Mouse (Mus musculus) G1E (cell line): ENCODE measurements around the gene Cacnb1. TPM values are rescaled to one million over a fixed set of nuclear protein-coding genes. Genes with fewer than 3 reads are reported as not detected.

Experiments used
- ATAC-seq: 2 replicates; pipeline ENCODE4 v1.8.0; 2016; ENCODE audit warnings: mild to moderate bottlenecking; ENCODE audit not compliant: insufficient number of reproducible peaks, poor library complexity, low FRiP score, severe bottlenecking; ENCODE audit errors: extremely low read depth
- DNase-seq: peaks from one replicate; pipeline ENCODE4 v3.0.0; 2012; ENCODE audit warnings: low spot score
- H3K27me3 ChIP-seq: 2 replicates; pipeline ENCODE4 v1.6.1; 2012; ENCODE audit warnings: mild to moderate bottlenecking, low read length, inconsistent platforms; ENCODE audit not compliant: insufficient read depth
- H3K36me3 ChIP-seq: replicated peaks from 2 replicates; pipeline ENCODE3; 2012; ENCODE audit warnings: mild to moderate bottlenecking, inconsistent platforms
- H3K4me1 ChIP-seq: 2 replicates; pipeline ENCODE4 v1.6.1; 2012; ENCODE audit warnings: low read depth, low read length, inconsistent platforms, mixed read lengths; ENCODE audit not compliant: insufficient read depth
- H3K4me3 ChIP-seq: 2 replicates; pipeline ENCODE4 v1.5.1; 2012; ENCODE audit warnings: low read depth, mild to moderate bottlenecking, inconsistent platforms, low read length, moderate library complexity, mixed read lengths
- H3K9me3 ChIP-seq: replicated peaks from 2 replicates; pipeline ENCODE4 v1.6.1; 2012; ENCODE audit warnings: inconsistent platforms
- CTCF ChIP-seq: IDR thresholded peaks from 2 replicates; pipeline ENCODE4 v1.5.1; 2012; ENCODE audit warnings: low read depth, low read length, inconsistent platforms, mixed read lengths
- GATA1 ChIP-seq: IDR thresholded peaks from 2 replicates; pipeline ENCODE4 v1.6.1; 2012; ENCODE audit warnings: borderline replicate concordance, low read length, inconsistent platforms, mixed read lengths
- GATA2 ChIP-seq: IDR thresholded peaks from 2 replicates; pipeline ENCODE4 v1.6.1; 2012; ENCODE audit warnings: low read depth, low read length, inconsistent platforms, borderline replicate concordance
- POLR2AphosphoS5 ChIP-seq: IDR thresholded peaks from 2 replicates; pipeline ENCODE4 v1.6.1; 2012; ENCODE audit warnings: low read depth, low read length, inconsistent platforms; ENCODE audit not compliant: insufficient replicate concordance
- TAL1 ChIP-seq: conservative IDR thresholded peaks from 2 replicates; pipeline ENCODE4 v1.6.1; 2012; ENCODE audit warnings: low read depth, low read length, inconsistent platforms, mixed read lengths
- polyA plus RNA-seq: library from polyadenylated mRNA; stranded (reverse); fragments of >175 nt; gene quantifications from 2 replicates; pipeline ENCODE4 v1.2.3, GENCODE M21; 2012
- total RNA-seq, 2 experiments: library from RNA; stranded (forward) in 1 of 2; stranded (reverse) in 1 of 2; fragments of 200-1000 nt in 1 of 2; fragments of >200 nt in 1 of 2; fragmentation: Nextera tagmentation in 1 of 2; gene quantifications; 2 replicates each; pipeline ENCODE4 v1.2.3; 2014 to 2017

The Cacnb1 gene
- total and polyA plus RNA-seq, 3 experiments: 0.05 to 1.4 (median 0.61) TPM

DNA sequence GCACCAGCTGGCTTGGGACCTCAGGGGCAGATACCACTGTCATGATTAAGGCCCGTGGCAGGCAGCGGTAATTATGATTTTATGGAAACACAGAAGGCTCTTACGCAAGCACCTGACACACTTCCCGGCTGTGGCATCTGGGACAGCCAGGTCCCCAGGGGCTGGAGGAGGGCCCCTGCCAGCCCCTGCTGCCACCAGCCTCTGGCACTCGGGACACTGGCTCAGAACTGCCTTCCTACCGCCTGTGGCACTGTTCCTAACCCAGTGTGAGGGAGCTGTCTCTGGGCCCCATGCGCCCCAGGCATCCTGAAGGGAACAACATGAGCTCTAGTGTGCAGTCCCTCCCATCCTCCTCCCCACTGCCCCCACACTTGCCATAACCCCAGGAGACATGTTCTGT, 36.8 kb upstream of the Cacnb1 start:
- peaks cover 3% of the 10 kb centered on the region; the same call in 1 of the 2 replicates for H3K4me1 ChIP-seq
- peaks cover 44% of the 10 kb centered on the region for H3K27me3 ChIP-seq
- H3K9me3 ChIP-seq: no peaks in the 10 kb centered on the region
- no peaks in the 10 kb centered on the region for H3K36me3 ChIP-seq
- DNase-seq: no peak
- no peak overlapping the region for H3K4me3 ChIP-seq
- ATAC-seq: no peak
- TF ChIP-seq CTCF: no peak
- no peak for TF ChIP-seq TAL1
- no peak for TF ChIP-seq GATA2
- TF ChIP-seq POLR2AphosphoS5: no peak
- no peak for TF ChIP-seq GATA1

GRCm38 (mm10) chr11:98057998-98058397, 35.2 kb upstream of the Cacnb1 start:
- no peak for ATAC-seq
- H3K27me3 ChIP-seq: peaks cover 43% of the 10 kb centered on the region
- no peak for DNase-seq
- peaks cover 4% of the 10 kb centered on the region for H3K9me3 ChIP-seq
- H3K4me1 ChIP-seq: peaks cover 3% of the 10 kb centered on the region; the same call in 1 of the 2 replicates
- no peaks in the 10 kb centered on the region for H3K36me3 ChIP-seq
- TF ChIP-seq CTCF (no peak), POLR2AphosphoS5 (no peak), GATA1 (no peak), TAL1 (no peak), GATA2 (no peak)
- no peak overlapping the region for H3K4me3 ChIP-seq

DNA sequence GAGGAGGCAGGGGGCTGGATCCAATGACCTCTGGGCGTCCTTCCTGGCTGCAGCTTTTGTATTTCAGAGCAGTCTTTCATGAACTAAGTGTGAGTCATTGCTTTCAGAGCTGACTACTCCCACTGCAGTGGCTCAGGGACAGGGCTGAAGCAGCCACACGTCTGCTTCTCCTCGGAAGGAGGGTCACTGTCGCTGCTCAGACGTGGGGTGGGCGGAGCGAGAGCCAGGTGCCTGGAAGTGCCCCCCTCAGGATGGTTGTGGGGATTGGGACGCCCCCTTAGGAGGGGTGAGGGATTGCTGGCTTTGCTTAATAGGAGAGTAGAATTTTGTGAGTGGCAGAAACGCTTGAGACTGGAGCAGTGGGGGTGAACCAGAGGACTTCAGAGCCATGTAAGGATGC, 34.6 kb upstream of the Cacnb1 start:
- TF ChIP-seq TAL1 (no peak), POLR2AphosphoS5 (no peak), GATA2 (no peak), CTCF (no peak), GATA1 (no peak)
- no peak for ATAC-seq

DNA sequence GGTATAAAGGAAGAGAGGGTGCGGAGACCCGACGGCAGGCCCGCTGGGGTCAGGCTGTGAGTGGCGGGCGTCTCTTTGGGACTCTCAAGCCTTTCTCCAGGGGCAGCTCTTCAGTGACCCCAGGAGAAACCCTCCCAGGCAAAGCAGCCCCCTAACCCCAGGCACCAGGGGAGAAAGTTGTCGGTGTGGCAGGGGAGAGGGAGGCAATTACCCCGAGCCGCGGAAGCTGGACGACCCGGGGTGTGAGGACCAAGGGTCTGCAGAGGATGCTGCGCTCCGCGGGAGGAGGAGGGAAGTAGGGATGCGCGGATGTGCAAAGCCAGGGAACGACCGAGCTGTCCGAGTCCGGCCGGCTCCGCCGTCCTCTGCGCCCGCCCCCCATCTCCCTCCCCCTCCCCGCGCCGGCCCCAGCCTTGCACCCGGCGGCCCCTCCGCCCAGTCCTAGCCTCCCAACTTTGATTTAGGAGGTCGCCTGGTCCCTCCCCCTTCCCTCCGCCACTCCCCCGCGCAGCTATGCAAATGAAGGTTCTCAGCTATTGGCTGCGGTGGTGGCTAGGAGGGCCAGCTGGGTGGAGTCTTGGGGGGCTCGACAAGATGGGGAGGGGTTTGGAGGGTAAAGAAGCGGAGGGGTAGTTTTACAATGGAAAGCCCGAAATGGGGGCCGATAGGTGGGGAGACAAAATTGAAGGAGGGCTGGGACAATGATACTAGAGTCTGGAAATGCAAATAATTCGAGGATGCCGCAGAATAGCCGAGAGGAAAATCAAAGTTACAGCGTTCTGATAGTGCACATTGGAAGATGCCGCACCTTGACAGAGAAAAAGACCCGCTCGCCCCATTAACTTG, 30.4 kb upstream of the Cacnb1 start, which contains the start of gene Stac2:
Stac2 (minus strand) TSS at position 474 of the 846 bp plus-strand sequence.
- Histone ChIP-seq H3K4me1 (peaks cover 3% of the 10 kb centered on the region; the same call in 1 of the 2 replicates), H3K4me3 (no peak within 1 kb of the TSS; the same call in 1 of the 2 replicates), H3K27me3 (peaks cover 42% of the 10 kb centered on the region), H3K9me3 (peaks cover 14% of the 10 kb centered on the region), H3K36me3 (no peaks in the 10 kb centered on the region)
- no peak for TF ChIP-seq GATA2
- TF ChIP-seq TAL1: no peak
- TF ChIP-seq GATA1: no peak
- TF ChIP-seq CTCF: no peak
- TF ChIP-seq POLR2AphosphoS5: no peak
- DNase-seq (no peak), ATAC-seq (no peak)

More for the DNA sequence above, 34.6 kb upstream of the Cacnb1 start:
- DNase-seq: no peak
- Histone ChIP-seq H3K9me3 (peaks cover 9% of the 10 kb centered on the region), H3K27me3 (peaks cover 48% of the 10 kb centered on the region), H3K4me1 (peaks cover 3% of the 10 kb centered on the region; the same call in 1 of the 2 replicates), H3K4me3 (no peak overlapping the region), H3K36me3 (no peaks in the 10 kb centered on the region)

DNA sequence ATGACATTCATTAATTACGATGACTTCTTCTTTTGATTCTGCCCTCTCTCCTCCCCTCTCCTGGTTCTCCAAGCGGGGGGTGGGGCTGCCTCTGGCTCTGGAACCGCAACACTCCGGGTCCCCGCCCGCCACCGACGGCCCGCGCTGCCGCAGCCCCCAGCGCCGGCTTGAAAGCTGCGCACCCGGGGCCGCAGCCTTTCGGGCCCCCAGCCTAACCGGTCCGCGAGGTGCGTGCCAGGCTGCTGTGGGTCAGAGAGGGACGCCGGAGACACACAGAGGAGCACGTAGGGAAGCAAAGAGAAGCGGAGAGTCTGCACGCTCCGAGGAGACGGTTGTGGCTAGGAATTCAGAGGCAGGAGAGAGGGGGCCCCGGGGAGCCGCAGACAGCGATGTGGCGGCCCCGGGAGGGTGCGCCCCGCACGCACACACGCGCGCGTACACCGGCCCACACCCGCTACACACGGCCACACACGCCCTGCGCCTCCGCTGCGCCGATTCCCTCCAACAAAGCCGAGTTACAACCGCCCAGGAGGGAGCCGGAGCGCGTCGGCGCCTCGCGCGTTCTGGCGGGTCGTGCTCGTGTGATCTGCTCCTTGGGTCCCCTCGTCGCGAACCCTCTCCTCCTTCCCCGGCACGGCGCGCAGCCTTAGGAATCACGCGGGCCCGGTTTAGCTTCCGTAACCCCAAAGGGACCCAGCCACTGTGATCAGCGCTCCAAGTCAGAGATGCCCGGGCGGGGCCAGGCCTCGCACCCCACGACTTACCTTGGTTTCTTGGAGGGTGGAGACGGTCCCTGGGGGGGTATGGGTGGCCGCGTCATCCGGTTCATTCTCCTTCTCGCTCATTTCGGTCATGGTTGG, 29.5 kb upstream of the Cacnb1 start:
- H3K36me3 ChIP-seq: no peaks in the 10 kb centered on the region
- H3K4me1 ChIP-seq: no peaks in the 10 kb centered on the region
- H3K9me3 ChIP-seq: peaks cover 14% of the 10 kb centered on the region
- no peak overlapping the region; the same call in 1 of the 2 replicates for H3K4me3 ChIP-seq
- DNase-seq: no peak
- peaks cover 42% of the 10 kb centered on the region for H3K27me3 ChIP-seq
- ATAC-seq: no peak
- TF ChIP-seq GATA1 (no peak), POLR2AphosphoS5 (no peak), GATA2 (no peak), CTCF (no peak), TAL1 (no peak)

GRCm38 (mm10) chr11:98051611-98052128, 28.8 kb upstream of the Cacnb1 start:
- Histone ChIP-seq H3K9me3 (peaks cover 14% of the 10 kb centered on the region), H3K4me3 (no peak overlapping the region), H3K4me1 (no peaks in the 10 kb centered on the region), H3K27me3 (peaks cover 42% of the 10 kb centered on the region), H3K36me3 (no peaks in the 10 kb centered on the region)
- ATAC-seq (no peak), DNase-seq (no peak)
- TF ChIP-seq CTCF: no peak
